Mouse (Mus musculus) G1E-ER4 (cell line): ENCODE measurements at regions not wholly inside any gene's neighbourhood (a gene's known extent, or its start where the extent isn't known, plus 50 kb on each side); places are given as distances from the start of the nearest gene placed in this dataset.

Experiments
- GATA1 ChIP-seq: IDR thresholded peaks from one replicate; pipeline ENCODE4 v1.8.0; 2012; ENCODE audit warnings: low read length, inconsistent platforms

GRCm38 (mm10) chr3:41389868-41390267 lies 165.7 kb upstream of the Jade1 start:
- TF ChIP-seq GATA1: no peak

GRCm38 (mm10) chr3:41387469-41388212 lies 167.9 kb upstream of the Jade1 start:
- no peak for TF ChIP-seq GATA1

GRCm38 (mm10) chr3:41386299-41386698 lies 169.2 kb upstream of the Jade1 start:
- no peak for TF ChIP-seq GATA1

- TF ChIP-seq GATA1: no peak
Observed at GRCm38 (mm10) chr3:41384410-41384809, 171.1 kb upstream of the Jade1 start.

- no peak for TF ChIP-seq GATA1
Observed at GRCm38 (mm10) chr3:41378576-41378975, 177.0 kb upstream of the Jade1 start.

GRCm38 (mm10) chr3:41377826-41378406 lies 177.6 kb upstream of the Jade1 start:
- no peak for TF ChIP-seq GATA1

GRCm38 (mm10) chr3:41376848-41377582 lies 178.5 kb upstream of the Jade1 start:
- no peak for TF ChIP-seq GATA1

- TF ChIP-seq GATA1: no peak
Observed at GRCm38 (mm10) chr3:41375230-41375930, 180.2 kb upstream of the Jade1 start.

- no peak for TF ChIP-seq GATA1
Observed at GRCm38 (mm10) chr3:41373198-41373597, 182.3 kb upstream of the Jade1 start.

- no peak for TF ChIP-seq GATA1
Observed at GRCm38 (mm10) chr3:41368351-41369101, 187.0 kb upstream of the Jade1 start.

- TF ChIP-seq GATA1: no peak
Observed at GRCm38 (mm10) chr3:41366764-41367163, 188.8 kb upstream of the Jade1 start.

GRCm38 (mm10) chr3:41366264-41366663 lies 189.3 kb upstream of the Jade1 start:
- no peak for TF ChIP-seq GATA1

GRCm38 (mm10) chr3:41365145-41365830 lies 190.2 kb upstream of the Jade1 start:
- no peak for TF ChIP-seq GATA1

- no peak for TF ChIP-seq GATA1
Observed at GRCm38 (mm10) chr3:41363947-41364346, 191.6 kb upstream of the Jade1 start.

- no peak for TF ChIP-seq GATA1
Observed at GRCm38 (mm10) chr3:41360231-41360630, 195.3 kb upstream of the Jade1 start.
